Mouse (Mus musculus) ES-CJ7 (cell line): ENCODE measurements at regions not wholly inside any gene's neighbourhood (a gene's known extent, or its start where the extent isn't known, plus 50 kb on each side); places are given as distances from the start of the nearest gene placed in this dataset.
A peak's percentile ranks its signal among the peaks of the same experiment; 100 is the strongest.

Source experiments
- DNase-seq: peaks from one replicate; pipeline ENCODE4 v3.0.0; 2011; ENCODE audit warnings: low read depth, low spot score

- no peak for DNase-seq
Measured at GRCm38 (mm10) chr2:128217784-128218467, 92.1 kb downstream of the Bcl2l11 start.

- DNase-seq = no peak
Measured at GRCm38 (mm10) chr2:128218961-128219360, 93.1 kb downstream of the Bcl2l11 start.

- DNase-seq = no peak
Measured at GRCm38 (mm10) chr2:128221055-128221454, 95.2 kb downstream of the Bcl2l11 start.

- DNase-seq = no peak
Measured at GRCm38 (mm10) chr2:128221657-128222056, 95.8 kb downstream of the Bcl2l11 start.

- DNase-seq = no peak
Measured at GRCm38 (mm10) chr2:128226465-128227047, 100.7 kb downstream of the Bcl2l11 start.

GRCm38 (mm10) chr2:128229730-128230129 lies 103.9 kb downstream of the Bcl2l11 start:
- DNase-seq = no peak

- no peak for DNase-seq
Measured at GRCm38 (mm10) chr2:128230921-128231320, 105.1 kb downstream of the Bcl2l11 start.

GRCm38 (mm10) chr2:128231338-128231737 lies 105.5 kb downstream of the Bcl2l11 start:
- DNase-seq = no peak

GRCm38 (mm10) chr2:128232027-128232426 lies 106.2 kb downstream of the Bcl2l11 start:
- no peak for DNase-seq

- DNase-seq = no peak
Measured at GRCm38 (mm10) chr2:128235127-128235526, 109.3 kb downstream of the Bcl2l11 start.

- DNase-seq = no peak
Measured at GRCm38 (mm10) chr2:128239451-128239850, 113.6 kb downstream of the Bcl2l11 start.

GRCm38 (mm10) chr2:128240054-128240453 lies 114.2 kb downstream of the Bcl2l11 start:
- DNase-seq = no peak

- peak; percentile 49 for DNase-seq
Measured at GRCm38 (mm10) chr2:128240536-128241279, 114.9 kb downstream of the Bcl2l11 start.

GRCm38 (mm10) chr2:128241280-128241665 lies 115.4 kb downstream of the Bcl2l11 start:
- DNase-seq = peak; percentile 89

GRCm38 (mm10) chr2:128245544-128245943 lies 119.7 kb downstream of the Bcl2l11 start:
- no peak for DNase-seq

GRCm38 (mm10) chr2:128247967-128248366 lies 122.1 kb downstream of the Bcl2l11 start:
- DNase-seq = no peak

GRCm38 (mm10) chr2:128249188-128249587 lies 123.3 kb downstream of the Bcl2l11 start:
- no peak for DNase-seq

GRCm38 (mm10) chr2:128249607-128250006 lies 123.8 kb downstream of the Bcl2l11 start:
- no peak for DNase-seq

GRCm38 (mm10) chr2:128250841-128251240 lies 125.0 kb downstream of the Bcl2l11 start:
- no peak for DNase-seq

GRCm38 (mm10) chr2:128256651-128257050 lies 130.8 kb downstream of the Bcl2l11 start:
- no peak for DNase-seq

- no peak for DNase-seq
Measured at GRCm38 (mm10) chr2:128257262-128257661, 131.4 kb downstream of the Bcl2l11 start.

GRCm38 (mm10) chr2:128263880-128264279 lies 138.0 kb downstream of the Bcl2l11 start:
- DNase-seq = no peak
